Mouse (Mus musculus): ENCODE results near the gene Tenm2. TPM values are rescaled to one million over a fixed set of nuclear protein-coding genes. Genes with fewer than 3 reads are reported as not detected.

The Tenm2 gene
- polyA plus RNA-seq, 1 experiment: 0.32 TPM

DNA sequence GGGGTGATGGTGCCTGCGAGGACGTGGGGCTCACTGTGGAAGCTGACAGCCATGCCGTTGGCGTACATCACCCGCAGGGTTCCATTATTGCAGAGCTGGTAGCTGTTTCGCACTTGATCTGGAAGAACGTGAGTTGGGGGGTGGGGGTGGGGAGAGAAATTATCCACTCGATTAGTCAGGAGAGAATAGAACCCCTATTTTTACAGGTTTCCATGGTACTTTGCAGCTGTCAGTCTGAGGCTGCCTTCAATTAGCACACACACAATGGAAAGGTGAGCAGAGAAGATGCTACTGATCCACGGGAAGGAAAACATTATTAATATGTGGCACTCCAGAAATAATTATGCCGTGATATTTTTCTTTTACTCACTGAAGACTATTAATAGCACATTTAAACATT, 1195.9 kb downstream of the Tenm2 start:
- no peak for TF ChIP-seq CTCF (IDR thresholded peaks at IDR 0.05; ENCODE audit: control insufficient read depth, insufficient read depth, insufficient replicate concordance, low read depth, low read length)
- TF ChIP-seq POLR2A (IDR thresholded peaks at IDR 0.05; ENCODE audit: control insufficient read depth, low read depth, low read length): no peak
- Histone ChIP-seq H3K36me3 (ENCODE audit: control insufficient read depth, insufficient read depth, low read length) (no peaks in the 10 kb centered on the region), H3K27ac (ENCODE audit: control insufficient read depth, insufficient read depth, low read depth, low read length) (no peak overlapping the region), H3K4me3 (ENCODE audit: control insufficient read depth, low read depth, low read length) (no peak overlapping the region), H3K4me1 (ENCODE audit: control insufficient read depth, insufficient read depth, low read length) (no peaks in the 10 kb centered on the region), H3K27me3 (ENCODE audit: control insufficient read depth, insufficient read depth, low read length) (no peaks in the 10 kb centered on the region)

GRCm38 (mm10) chr11:36038386-36038785, 1197.4 kb downstream of the Tenm2 start:
- H3K36me3 ChIP-seq (ENCODE audit: control insufficient read depth, insufficient read depth, low read length): no peaks in the 10 kb centered on the region
- no peak overlapping the region for H3K4me3 ChIP-seq (ENCODE audit: control insufficient read depth, low read depth, low read length)
- H3K27me3 ChIP-seq (ENCODE audit: control insufficient read depth, insufficient read depth, low read length): no peaks in the 10 kb centered on the region
- TF ChIP-seq POLR2A (IDR thresholded peaks at IDR 0.05; ENCODE audit: control insufficient read depth, low read depth, low read length): no peak
- TF ChIP-seq CTCF (IDR thresholded peaks at IDR 0.05; ENCODE audit: control insufficient read depth, insufficient read depth, insufficient replicate concordance, low read depth, low read length): no peak
- H3K4me1 ChIP-seq (ENCODE audit: control insufficient read depth, insufficient read depth, low read length): no peaks in the 10 kb centered on the region
- no peak overlapping the region for H3K27ac ChIP-seq (ENCODE audit: control insufficient read depth, insufficient read depth, low read depth, low read length)

- no peak for TF ChIP-seq POLR2A (IDR thresholded peaks at IDR 0.05; ENCODE audit: control insufficient read depth, low read depth, low read length)
- TF ChIP-seq CTCF (IDR thresholded peaks at IDR 0.05; ENCODE audit: control insufficient read depth, insufficient read depth, insufficient replicate concordance, low read depth, low read length): no peak
- no peak overlapping the region for H3K27ac ChIP-seq (ENCODE audit: control insufficient read depth, insufficient read depth, low read depth, low read length)
- H3K36me3 ChIP-seq (ENCODE audit: control insufficient read depth, insufficient read depth, low read length): no peaks in the 10 kb centered on the region
- no peak overlapping the region for H3K4me3 ChIP-seq (ENCODE audit: control insufficient read depth, low read depth, low read length)
- H3K4me1 ChIP-seq (ENCODE audit: control insufficient read depth, insufficient read depth, low read length): no peaks in the 10 kb centered on the region
- H3K27me3 ChIP-seq (ENCODE audit: control insufficient read depth, insufficient read depth, low read length): no peaks in the 10 kb centered on the region
Observed at GRCm38 (mm10) chr11:36037311-36037710, 1198.5 kb downstream of the Tenm2 start.

- Histone ChIP-seq H3K27ac (ENCODE audit: control insufficient read depth, insufficient read depth, low read depth, low read length) (no peak overlapping the region), H3K4me3 (ENCODE audit: control insufficient read depth, low read depth, low read length) (no peak overlapping the region), H3K4me1 (ENCODE audit: control insufficient read depth, insufficient read depth, low read length) (no peaks in the 10 kb centered on the region), H3K36me3 (ENCODE audit: control insufficient read depth, insufficient read depth, low read length) (no peaks in the 10 kb centered on the region), H3K27me3 (ENCODE audit: control insufficient read depth, insufficient read depth, low read length) (no peaks in the 10 kb centered on the region)
- TF ChIP-seq CTCF (IDR thresholded peaks at IDR 0.05; ENCODE audit: control insufficient read depth, insufficient read depth, insufficient replicate concordance, low read depth, low read length): no peak
- TF ChIP-seq POLR2A (IDR thresholded peaks at IDR 0.05; ENCODE audit: control insufficient read depth, low read depth, low read length): no peak
Observed at GRCm38 (mm10) chr11:36036061-36036695, 1199.6 kb downstream of the Tenm2 start.

- H3K27me3 ChIP-seq (ENCODE audit: control insufficient read depth, insufficient read depth, low read length): no peaks in the 10 kb centered on the region
- H3K4me1 ChIP-seq (ENCODE audit: control insufficient read depth, insufficient read depth, low read length): no peaks in the 10 kb centered on the region
- no peak overlapping the region for H3K4me3 ChIP-seq (ENCODE audit: control insufficient read depth, low read depth, low read length)
- TF ChIP-seq POLR2A (IDR thresholded peaks at IDR 0.05; ENCODE audit: control insufficient read depth, low read depth, low read length) (no peak), CTCF (IDR thresholded peaks at IDR 0.05; ENCODE audit: control insufficient read depth, insufficient read depth, insufficient replicate concordance, low read depth, low read length) (no peak)
- no peak overlapping the region for H3K27ac ChIP-seq (ENCODE audit: control insufficient read depth, insufficient read depth, low read depth, low read length)
- H3K36me3 ChIP-seq (ENCODE audit: control insufficient read depth, insufficient read depth, low read length): no peaks in the 10 kb centered on the region
Observed at GRCm38 (mm10) chr11:36031751-36032150, 1204.0 kb downstream of the Tenm2 start.

- TF ChIP-seq POLR2A (IDR thresholded peaks at IDR 0.05; ENCODE audit: control insufficient read depth, low read depth, low read length) (no peak), CTCF (IDR thresholded peaks at IDR 0.05; ENCODE audit: control insufficient read depth, insufficient read depth, insufficient replicate concordance, low read depth, low read length) (no peak)
- H3K27me3 ChIP-seq (ENCODE audit: control insufficient read depth, insufficient read depth, low read length): no peaks in the 10 kb centered on the region
Observed at GRCm38 (mm10) chr11:36020009-36020408, 1215.8 kb downstream of the Tenm2 start.

GRCm38 (mm10) chr11:36013179-36013578, 1222.6 kb downstream of the Tenm2 start:
- Histone ChIP-seq H3K4me3 (ENCODE audit: control insufficient read depth, low read depth, low read length) (no peak overlapping the region), H3K4me1 (ENCODE audit: control insufficient read depth, insufficient read depth, low read length) (peaks cover 4% of the 10 kb centered on the region), H3K36me3 (ENCODE audit: control insufficient read depth, insufficient read depth, low read length) (no peaks in the 10 kb centered on the region), H3K27me3 (ENCODE audit: control insufficient read depth, insufficient read depth, low read length) (no peaks in the 10 kb centered on the region), H3K27ac (ENCODE audit: control insufficient read depth, insufficient read depth, low read depth, low read length) (no peak overlapping the region)
- TF ChIP-seq CTCF (IDR thresholded peaks at IDR 0.05; ENCODE audit: control insufficient read depth, insufficient read depth, insufficient replicate concordance, low read depth, low read length) (no peak), POLR2A (IDR thresholded peaks at IDR 0.05; ENCODE audit: control insufficient read depth, low read depth, low read length) (no peak)

More at GRCm38 (mm10) chr11:36020009-36020408, 1215.8 kb downstream of the Tenm2 start:
- Histone ChIP-seq H3K27ac (ENCODE audit: control insufficient read depth, insufficient read depth, low read depth, low read length) (no peak overlapping the region), H3K36me3 (ENCODE audit: control insufficient read depth, insufficient read depth, low read length) (no peaks in the 10 kb centered on the region), H3K4me1 (ENCODE audit: control insufficient read depth, insufficient read depth, low read length) (no peaks in the 10 kb centered on the region), H3K4me3 (ENCODE audit: control insufficient read depth, low read depth, low read length) (no peak overlapping the region)

Data from testis, adult 2 months (tissue).